Mouse (Mus musculus) ES-E14 (cell line): ENCODE data around the gene Ripply1. TPM values are rescaled to one million over a fixed set of nuclear protein-coding genes. Genes with fewer than 3 reads are reported as not detected.

Experiments used
- DNase-seq: peaks from one replicate; pipeline ENCODE4 v3.0.0-alpha.2; 2013; ENCODE audit warnings: low read depth, low spot score
- H3K27ac ChIP-seq: 2 replicates; pipeline ENCODE4 v1.5.1; 2012; ENCODE audit warnings: low read depth, mild to moderate bottlenecking, low read length, moderate library complexity, mixed read lengths; ENCODE audit not compliant: poor library complexity, insufficient read depth, severe bottlenecking
- H3K36me3 ChIP-seq: 2 replicates; pipeline ENCODE4 v1.6.1; 2012; ENCODE audit warnings: mild to moderate bottlenecking, low read length, moderate library complexity, mixed read lengths; ENCODE audit not compliant: control insufficient read depth, poor library complexity, insufficient read depth, severe bottlenecking
- H3K4me1 ChIP-seq, 2 experiments: fragments of 150-350 bp in 1 of 2; sonication (generic) in 1 of 2; 2 replicates each; pipeline ENCODE4 v1.6.1; 2012; ENCODE audit warnings: low read length in 2 of 2, mild to moderate bottlenecking in 1 of 2, mixed read lengths in 1 of 2; ENCODE audit not compliant: control insufficient read depth in 2 of 2, insufficient read depth in 2 of 2, poor library complexity in 1 of 2
- H3K4me3 ChIP-seq, 2 experiments: fragments of 150-350 bp in 1 of 2; sonication (generic) in 1 of 2; 2 replicates each; pipeline ENCODE4 v1.5.1; 2012; ENCODE audit warnings: low read length in 2 of 2, low read depth in 1 of 2, mild to moderate bottlenecking in 1 of 2, mixed read lengths in 1 of 2; ENCODE audit not compliant: insufficient read depth in 1 of 2, poor library complexity in 1 of 2, severe bottlenecking in 1 of 2
- H3K9ac ChIP-seq: 2 replicates; pipeline ENCODE4 v1.6.1; 2012; ENCODE audit warnings: low read depth, mild to moderate bottlenecking, low read length, mixed read lengths; ENCODE audit not compliant: poor library complexity, insufficient read depth, severe bottlenecking
- H3K9me3 ChIP-seq: fragments of 150-350 bp; sonication (generic); 2 replicates; pipeline ENCODE4 v1.6.1; 2012; ENCODE audit warnings: low read depth, mild to moderate bottlenecking, low read length; ENCODE audit not compliant: control insufficient read depth, insufficient read depth
- CHD2 ChIP-seq: IDR thresholded peaks from 2 replicates; pipeline ENCODE4 v1.6.1; 2014; ENCODE audit warnings: mild to moderate bottlenecking, low read depth, low read length, inconsistent platforms
- HCFC1 ChIP-seq: IDR thresholded peaks from 2 replicates; pipeline ENCODE4 v1.6.1; 2012; ENCODE audit warnings: low read length, inconsistent platforms, borderline replicate concordance; ENCODE audit not compliant: insufficient read depth
- MAFK ChIP-seq: IDR thresholded peaks from 2 replicates; pipeline ENCODE4 v1.6.1; 2014; ENCODE audit warnings: mild to moderate bottlenecking, low read depth, low read length, inconsistent platforms; ENCODE audit not compliant: insufficient read depth
- ZC3H11A ChIP-seq: IDR thresholded peaks from 2 replicates; pipeline ENCODE4 v1.6.1; 2012; ENCODE audit warnings: low read depth, mild to moderate bottlenecking, inconsistent platforms, low read length, borderline replicate concordance
- ZNF384 ChIP-seq: IDR thresholded peaks from 2 replicates; pipeline ENCODE4 v1.6.1; 2012; ENCODE audit warnings: low read depth, low read length, inconsistent platforms
- in situ Hi-C, 2 experiments: fragments of 600-800 bp; cut with MboI; formaldehyde crosslinking; loops; one replicate each; pipeline ENCODE4 v1.15.1; 2025; ENCODE audit warnings: low sequenced_read_pairs in 2 of 2, inconsistent platforms in 1 of 2; ENCODE audit not compliant: unreplicated experiment in 2 of 2
- total RNA-seq: library from RNA; depleted of rRNA; stranded (reverse); fragments of 300-350 nt; gene quantifications from 2 replicates; pipeline ENCODE4 v1.2.3, GENCODE M21; 2012

Gene Ripply1
- total RNA-seq, 1 experiment, result 7.5 TPM

- H3K9ac ChIP-seq, result no peak overlapping the region
- no peak for DNase-seq
- TF ChIP-seq ZC3H11A, result no peak
- no peaks in the 10 kb centered on the region for H3K36me3 ChIP-seq
- in situ Hi-C loops, result no loop called here
- H3K4me3 ChIP-seq, result no peak overlapping the region
- peaks cover 0 to 2% of the 10 kb centered on the region in 2 experiments; a peak in 1 of 4 replicates for H3K4me1 ChIP-seq
- no peaks in the 10 kb centered on the region for H3K9me3 ChIP-seq
- no peak overlapping the region for H3K27ac ChIP-seq
These were observed 33.0 kb upstream of the Ripply1 start for GRCm38 (mm10) chrX:139815201-139815600.

- Histone ChIP-seq H3K9ac (no peak overlapping the region), H3K4me1 (peaks cover 0 to 2% of the 10 kb centered on the region in 2 experiments; a peak in 1 of 4 replicates), H3K4me3 (no peak overlapping the region), H3K36me3 (no peaks in the 10 kb centered on the region), H3K27ac (no peak overlapping the region), H3K9me3 (no peaks in the 10 kb centered on the region)
- TF ChIP-seq HCFC1, result no peak
- no peak for TF ChIP-seq ZNF384
- no peak for TF ChIP-seq CHD2
- no peak for TF ChIP-seq ZC3H11A
- TF ChIP-seq MAFK, result no peak
- no peak for DNase-seq
- in situ Hi-C loops, result no loop called here
These were observed 32.0 kb upstream of the Ripply1 start for GRCm38 (mm10) chrX:139814018-139814635.

GRCm38 (mm10) chrX:139813299-139814002 lies 31.3 kb upstream of the Ripply1 start:
- Histone ChIP-seq H3K4me1 (peaks cover 0 to 4% of the 10 kb centered on the region in 2 experiments; a peak in 1 of 4 replicates), H3K27ac (no peak overlapping the region), H3K9ac (no peak overlapping the region), H3K9me3 (no peaks in the 10 kb centered on the region), H3K36me3 (no peaks in the 10 kb centered on the region), H3K4me3 (no peak overlapping the region)
- DNase-seq, result no peak
- in situ Hi-C loops, result no loop called here
- TF ChIP-seq CHD2 (no peak), HCFC1 (no peak), ZC3H11A (no peak), MAFK (no peak), ZNF384 (no peak)

- Histone ChIP-seq H3K4me1 (peaks cover 0 to 4% of the 10 kb centered on the region in 2 experiments; a peak in 1 of 4 replicates), H3K36me3 (no peaks in the 10 kb centered on the region), H3K27ac (no peak overlapping the region), H3K9me3 (no peaks in the 10 kb centered on the region), H3K4me3 (no peak overlapping the region), H3K9ac (no peak overlapping the region)
- no peak for TF ChIP-seq CHD2
- no peak for TF ChIP-seq HCFC1
- no peak for TF ChIP-seq MAFK
- TF ChIP-seq ZC3H11A, result no peak
- TF ChIP-seq ZNF384, result no peak
- in situ Hi-C loops, result no loop called here
- DNase-seq, result peak; percentile 6
These were observed 30.6 kb upstream of the Ripply1 start for GRCm38 (mm10) chrX:139812636-139813298.
